Mouse (Mus musculus): ENCODE data around the gene Grk4.
A peak's percentile ranks its signal among the peaks of the same experiment; 100 is the strongest.

Grk4 gene

DNA sequence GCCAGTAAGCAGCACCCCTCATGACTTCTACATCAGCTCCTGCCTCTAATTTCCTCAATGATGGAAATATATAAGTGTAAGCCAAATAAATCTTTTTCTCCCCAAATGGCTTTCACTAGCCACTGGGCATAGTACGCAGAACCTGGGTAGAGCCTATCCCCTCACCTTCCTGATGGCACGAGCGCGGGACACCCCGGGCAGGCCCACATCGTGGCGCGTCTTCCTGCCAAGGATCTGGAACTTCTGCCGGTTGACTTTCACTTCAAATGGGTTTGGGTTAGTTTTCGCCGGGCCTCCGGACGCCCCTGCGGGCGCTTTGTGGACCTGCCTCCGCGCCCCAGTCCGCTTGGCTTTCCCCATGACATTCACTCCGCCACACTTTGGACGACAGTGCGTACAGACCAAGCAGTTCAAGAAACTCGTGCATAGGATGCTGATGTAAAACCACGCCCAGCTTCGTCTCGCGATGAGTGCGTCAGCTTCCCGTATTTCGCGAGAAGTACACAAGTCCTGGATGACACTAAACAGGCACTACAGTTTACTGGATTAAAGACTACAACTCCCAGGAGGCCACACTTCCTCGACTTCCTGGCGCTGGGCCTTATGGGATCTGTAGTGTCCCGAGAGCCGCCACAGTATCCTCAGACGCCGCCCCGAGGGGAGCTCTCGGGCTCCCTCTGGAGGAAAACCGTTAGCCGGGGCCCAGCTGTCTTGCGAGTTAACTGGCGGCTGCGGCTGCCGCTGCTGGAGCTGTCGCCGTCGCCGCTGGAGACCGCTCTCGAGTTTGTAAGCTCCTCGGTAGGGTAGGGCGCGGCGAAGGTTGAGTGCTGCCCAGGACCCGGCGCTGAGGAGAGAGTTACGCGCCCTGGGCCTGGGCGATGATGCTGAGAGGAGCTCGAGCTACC, at the start of gene Grk4, which contains the start of gene Nop14:
Gene Grk4, plus strand, starts transcription at position 694 of the 905 bp plus-strand sequence.
Gene Nop14, minus strand, starts transcription at position 463 of the 905 bp plus-strand sequence.
- DNase-seq (ENCODE audit: extremely low read depth, insufficient read length, low spot score), result peak; percentile 97

- DNase-seq (ENCODE audit: extremely low read depth, insufficient read length, low spot score), result no peak
Observed at GRCm38 (mm10) chr5:34632996-34633395, 27.2 kb upstream of the Grk4 start.

GRCm38 (mm10) chr5:34633641-34634040, 26.5 kb upstream of the Grk4 start:
- DNase-seq (ENCODE audit: extremely low read depth, insufficient read length, low spot score), result peak; percentile 28

- no peak for DNase-seq (ENCODE audit: extremely low read depth, insufficient read length, low spot score)
Observed at GRCm38 (mm10) chr5:34634746-34635400, 25.3 kb upstream of the Grk4 start.

DNA sequence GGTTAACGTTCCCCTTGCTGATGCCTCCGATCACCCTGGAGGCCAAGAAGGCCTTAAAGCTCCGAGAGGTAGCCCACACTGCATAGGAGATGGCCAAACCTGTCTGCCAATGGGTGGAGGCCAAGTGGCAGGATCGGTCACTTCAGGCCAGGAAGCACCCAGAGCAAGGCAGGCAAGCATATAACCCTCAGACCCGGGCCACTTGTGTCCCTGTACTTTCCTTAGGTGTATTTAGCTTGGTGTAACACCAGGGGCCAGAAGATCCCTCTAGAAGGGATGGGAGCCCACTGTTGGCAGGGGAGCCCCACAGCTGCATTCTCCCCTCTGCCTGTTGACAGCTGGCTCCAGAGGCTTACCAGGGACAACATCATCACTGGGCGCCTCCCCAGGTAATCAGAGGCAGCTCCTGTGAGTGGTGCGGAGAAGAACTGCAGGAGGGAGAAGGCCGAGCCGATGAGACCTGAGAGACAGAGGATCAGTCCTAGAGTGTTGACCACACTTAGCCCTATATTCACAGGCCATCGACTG, 24.4 kb upstream of the Grk4 start:
- peak; percentile 16 for DNase-seq (ENCODE audit: extremely low read depth, insufficient read length, low spot score)

DNA sequence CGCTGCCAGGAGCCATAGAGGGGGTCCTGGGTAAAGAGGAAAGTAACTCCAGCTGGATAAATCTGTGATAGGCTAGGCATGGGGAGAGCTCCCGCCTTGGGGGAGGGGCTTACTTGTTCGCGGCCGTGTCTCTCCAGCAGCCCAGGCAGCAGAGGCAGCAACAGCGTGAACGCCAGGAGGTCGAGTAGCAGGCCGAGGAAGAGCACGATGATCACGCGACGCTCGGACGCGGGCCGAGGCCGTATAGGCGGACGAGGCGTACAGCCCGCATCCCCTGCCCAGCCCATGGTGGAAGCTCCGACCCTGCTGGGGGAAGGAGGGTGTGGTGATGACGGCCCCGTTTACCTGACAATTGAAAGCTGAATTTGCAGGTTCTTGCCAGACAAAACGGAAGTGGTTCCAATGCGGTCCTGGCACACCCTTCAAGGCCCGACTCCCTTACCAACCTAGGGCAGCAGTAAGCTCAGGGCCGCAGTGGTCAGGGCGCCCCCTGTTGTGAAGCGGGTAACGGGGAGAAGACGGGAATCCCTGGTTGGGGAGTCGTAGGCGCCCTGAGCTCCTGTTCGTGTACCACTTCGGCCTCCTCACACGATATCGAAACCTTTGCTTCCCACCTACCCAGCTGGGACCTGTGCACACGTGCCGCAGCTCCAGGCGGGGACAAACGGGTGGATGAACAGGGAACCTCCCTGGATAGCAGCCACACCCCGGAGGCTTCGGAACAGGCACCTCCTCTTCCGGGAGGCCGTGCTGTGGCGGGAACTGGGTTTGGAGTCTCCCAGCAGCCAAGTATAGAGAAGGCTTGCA, 23.5 kb upstream of the Grk4 start, which contains the start of gene Mfsd10:
Gene Mfsd10, minus strand, starts transcription at position 732 of the 807 bp plus-strand sequence.
- DNase-seq (ENCODE audit: extremely low read depth, insufficient read length, low spot score), result peak; percentile 92

DNA sequence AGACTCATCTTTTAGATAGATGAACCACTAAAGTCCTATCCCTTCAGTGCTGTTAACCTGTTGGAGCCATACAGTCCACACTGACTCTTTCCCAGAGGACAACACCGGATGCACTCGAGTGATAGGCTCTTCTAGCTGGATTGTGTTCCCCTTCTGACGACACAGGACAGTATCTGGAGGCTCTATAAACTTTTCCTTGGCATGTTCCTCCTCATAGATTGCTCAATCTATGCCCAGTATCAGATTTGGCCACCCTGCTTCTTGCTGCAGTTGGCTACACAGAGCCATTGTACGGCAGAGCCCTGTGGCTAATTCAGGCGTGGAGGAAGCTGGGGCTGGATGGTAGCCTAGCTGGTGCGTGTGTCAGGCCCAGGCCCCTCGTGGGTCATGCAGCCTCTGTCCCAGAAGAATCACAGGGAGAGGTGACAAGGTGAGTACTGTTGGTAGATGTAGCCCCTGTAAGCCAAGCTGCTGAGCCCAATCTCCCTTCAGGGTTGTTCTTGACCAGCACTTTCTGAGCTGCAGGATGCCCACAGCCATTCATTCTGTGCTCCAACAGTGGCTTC, 22.5 kb upstream of the Grk4 start:
- DNase-seq (ENCODE audit: extremely low read depth, insufficient read length, low spot score), result peak; percentile 11

DNA sequence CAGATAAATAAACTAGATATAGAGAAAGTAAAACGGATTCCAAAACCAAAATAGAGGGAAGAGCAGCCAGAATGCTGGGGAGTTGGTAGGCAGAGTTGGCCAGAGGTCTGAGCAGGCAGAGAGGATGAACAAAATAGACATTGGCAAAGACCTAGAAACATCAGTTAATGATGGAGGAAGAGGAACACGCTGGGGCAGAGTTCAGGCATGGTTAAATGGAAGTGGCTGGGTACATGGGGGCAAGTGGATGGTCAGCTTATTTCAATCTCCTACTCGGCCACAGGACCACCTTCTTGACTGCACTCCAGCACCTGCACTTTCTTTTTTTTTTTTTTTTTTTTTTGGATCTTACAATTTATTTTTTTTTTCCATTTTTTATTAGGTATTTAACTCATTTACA, 18.2 kb upstream of the Grk4 start:
- DNase-seq (ENCODE audit: extremely low read depth, insufficient read length, low spot score), result no peak

- no peak for DNase-seq (ENCODE audit: extremely low read depth, insufficient read length, low spot score)
Observed at GRCm38 (mm10) chr5:34642932-34643331, 17.2 kb upstream of the Grk4 start.

DNA sequence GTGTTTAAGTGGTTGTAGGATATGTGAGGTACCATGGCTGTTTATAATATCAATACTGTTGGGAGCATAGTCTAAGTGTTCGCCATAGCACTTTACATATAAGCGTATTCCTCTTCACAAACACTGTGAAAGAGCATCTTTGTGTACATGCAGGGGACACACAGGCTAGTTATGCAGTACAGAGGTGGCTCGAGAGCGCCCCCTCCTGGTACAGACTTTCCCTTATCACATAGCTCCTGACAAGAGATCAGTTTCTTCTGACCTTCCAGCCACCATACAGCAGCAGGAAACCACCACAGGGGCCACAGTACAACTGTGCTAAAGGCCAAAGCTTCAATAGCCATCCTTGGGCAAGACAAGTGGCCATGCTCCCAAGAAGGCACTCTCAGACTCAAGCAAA, 12.6 kb upstream of the Grk4 start:
- no peak for DNase-seq (ENCODE audit: extremely low read depth, insufficient read length, low spot score)

GRCm38 (mm10) chr5:34652961-34653360, 7.2 kb upstream of the Grk4 start:
- no peak for DNase-seq (ENCODE audit: extremely low read depth, insufficient read length, low spot score)

GRCm38 (mm10) chr5:34654881-34655280, 5.3 kb upstream of the Grk4 start:
- DNase-seq (ENCODE audit: extremely low read depth, insufficient read length, low spot score), result no peak

GRCm38 (mm10) chr5:34657556-34657955, 2.6 kb upstream of the Grk4 start:
- DNase-seq (ENCODE audit: extremely low read depth, insufficient read length, low spot score), result no peak

DNA sequence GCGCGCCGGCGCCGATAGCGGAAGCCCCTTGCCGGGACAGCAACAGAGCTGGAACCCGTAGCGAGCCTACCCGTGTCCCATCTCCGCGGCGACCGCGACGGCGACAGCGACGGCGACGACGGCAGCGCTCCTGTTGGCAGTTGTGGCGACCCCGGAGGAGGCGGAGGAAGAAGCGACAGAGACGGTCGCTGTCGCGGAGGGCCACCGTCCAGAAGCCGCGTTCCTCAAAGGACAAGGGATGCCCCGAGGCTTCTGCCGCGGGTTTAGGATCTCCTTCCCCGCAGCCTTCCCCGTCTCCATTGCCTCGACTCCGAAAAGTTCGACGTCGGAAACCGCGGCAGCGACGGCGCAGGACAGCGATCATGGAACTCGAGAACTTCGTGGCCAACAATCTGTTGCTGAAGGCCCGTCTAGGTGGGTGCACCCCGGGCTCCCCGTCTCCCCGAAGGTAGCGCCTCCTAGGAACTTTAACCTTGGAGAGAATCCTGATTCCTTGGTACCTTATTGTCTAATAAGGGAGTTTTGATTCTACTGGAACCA, 482 bp downstream of the Grk4 start:
- DNase-seq (ENCODE audit: extremely low read depth, insufficient read length, low spot score), result no peak

DNA sequence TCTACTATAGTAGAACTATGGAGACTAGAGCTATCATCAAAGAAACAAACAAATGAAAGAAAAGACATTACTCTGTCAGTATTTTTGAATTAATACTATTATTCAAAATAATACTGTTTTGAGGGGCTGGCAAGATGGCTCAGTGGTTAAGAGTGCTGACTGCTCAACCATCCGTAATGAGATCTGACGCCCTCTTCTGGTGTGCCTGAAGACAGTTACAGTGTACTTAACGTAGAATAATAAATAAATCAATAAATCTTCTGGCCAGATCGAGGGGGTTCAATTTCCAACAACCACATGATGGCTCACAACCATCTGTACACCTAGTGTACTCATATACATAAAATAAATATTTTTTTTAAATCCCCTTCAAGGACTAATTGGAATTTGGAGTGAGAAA, 1.7 kb downstream of the Grk4 start:
- DNase-seq (ENCODE audit: extremely low read depth, insufficient read length, low spot score), result no peak

DNA sequence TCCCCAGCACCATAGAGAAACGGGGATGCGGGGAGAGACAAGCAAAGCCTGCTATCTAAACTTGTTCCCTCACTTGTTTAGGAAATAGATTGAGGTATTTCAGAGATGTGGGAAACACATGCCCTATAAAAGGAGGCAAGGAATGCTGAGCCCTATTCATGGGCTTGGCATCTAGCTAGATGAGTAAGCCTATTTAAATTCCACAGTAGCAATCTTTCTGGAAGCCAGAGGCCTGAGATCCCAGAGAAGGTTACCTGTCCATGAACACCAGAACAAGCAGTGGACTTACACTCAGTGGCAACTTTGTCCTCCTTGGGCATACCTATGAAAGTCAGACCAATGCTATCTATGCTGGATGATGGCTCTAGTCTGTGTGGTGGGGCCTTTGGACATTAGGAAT, 3.1 kb downstream of the Grk4 start:
- peak; percentile 18 for DNase-seq (ENCODE audit: extremely low read depth, insufficient read length, low spot score)

DNA sequence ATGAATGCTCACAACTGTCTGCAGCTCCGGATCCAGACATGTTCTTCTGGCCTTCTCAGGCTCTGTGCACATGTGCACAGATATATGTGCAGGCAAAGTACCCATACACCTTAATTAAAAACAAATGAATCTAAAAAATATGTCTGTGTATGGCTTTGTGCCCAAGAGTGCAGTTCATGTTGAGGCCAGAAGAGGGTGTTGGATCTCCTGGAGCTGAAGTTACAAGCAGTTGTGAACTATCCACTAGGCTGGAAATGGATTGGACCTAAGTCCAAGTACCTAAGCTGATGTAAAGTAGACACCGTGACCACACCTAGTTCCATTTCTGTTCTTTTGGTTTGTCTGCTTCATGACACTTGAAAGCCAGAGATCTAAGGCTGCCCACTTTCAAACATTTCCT, 9.3 kb downstream of the Grk4 start:
- DNase-seq (ENCODE audit: extremely low read depth, insufficient read length, low spot score), result no peak

DNA sequence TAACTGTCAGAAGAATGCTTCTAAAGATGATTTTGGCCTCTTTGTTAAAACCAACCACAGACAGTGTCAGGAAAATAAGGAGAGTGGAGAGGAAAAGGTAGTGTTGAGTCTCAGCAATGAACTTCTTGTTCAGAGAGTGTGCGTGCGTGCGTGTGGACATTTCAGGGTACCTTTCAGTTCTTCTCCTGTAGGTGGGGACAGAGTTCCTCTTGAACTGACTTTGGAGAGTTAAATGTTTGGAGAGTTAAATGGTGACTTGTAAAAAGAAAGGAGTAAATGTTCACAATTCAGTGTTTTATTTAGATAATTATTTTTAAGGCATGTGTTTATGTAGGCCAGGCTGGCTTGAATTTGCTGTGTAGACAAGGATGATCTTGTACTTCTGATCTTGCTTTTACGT, 10.1 kb downstream of the Grk4 start:
- DNase-seq (ENCODE audit: extremely low read depth, insufficient read length, low spot score), result no peak

DNA sequence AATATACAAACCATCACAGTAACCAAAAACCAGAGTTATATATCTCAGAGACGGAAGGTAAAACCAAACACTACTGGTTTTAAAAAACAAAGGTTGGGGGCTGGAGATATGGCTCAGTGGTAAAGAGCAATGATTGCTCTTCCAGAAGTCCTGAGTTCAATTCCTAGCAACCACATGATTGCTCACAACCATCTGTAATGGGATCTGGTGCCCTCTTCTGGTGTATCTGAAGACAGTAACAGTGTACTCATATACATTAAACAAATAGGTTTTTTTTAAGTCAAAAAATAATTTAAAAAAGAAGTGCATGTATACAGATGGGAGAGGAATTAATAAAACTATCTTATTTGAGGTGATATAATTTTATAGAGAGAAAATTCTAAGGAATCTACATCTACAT, 29.7 kb downstream of the Grk4 start:
- no peak for DNase-seq (ENCODE audit: extremely low read depth, insufficient read length, low spot score)

- no peak for DNase-seq (ENCODE audit: extremely low read depth, insufficient read length, low spot score)
Observed at GRCm38 (mm10) chr5:34692782-34693181, 32.6 kb downstream of the Grk4 start.
